Mouse (Mus musculus) heart, postnatal 14 days (tissue): Measurements from ENCODE around the gene Maged1. TPM values are rescaled to one million over a fixed set of nuclear protein-coding genes. Genes with fewer than 3 reads are reported as not detected.

Experiments used
- total RNA-seq, 2 experiments: library from RNA; stranded (reverse); gene quantifications; 2 replicates each; pipeline ENCODE4 v1.2.3; 2021

Gene Maged1
- total RNA-seq, 2 experiments from 2014 or later, result 111 to 115 TPM

Other genes with a start within 250 kb of the Maged1 start
- gene Fam90a1b, start 175.4 kb downstream of the Maged1 start, total RNA-seq, result not detected
- 100 to 1,000 TPM; 177 to 231 TPM for gene Apoo, start 175.0 kb downstream of the Maged1 start, total RNA-seq
- under 1 TPM; 0.48 to 0.63 TPM for gene Gspt2, start 93.9 kb upstream of the Maged1 start, total RNA-seq
- 1 to 10 TPM; 4.5 to 4.9 TPM for gene Zxdb, start 182.4 kb upstream of the Maged1 start, total RNA-seq